Mouse (Mus musculus) kidney, embryonic 14.5 days (tissue): ENCODE data around the gene Enox1. TPM values are rescaled to one million over a fixed set of nuclear protein-coding genes. Genes with fewer than 3 reads are reported as not detected.
A peak's percentile ranks its signal among the peaks of the same experiment; 100 is the strongest.

ENCODE experiments used
- ATAC-seq: fragments of 200-750 bp; cut with Nextera tagmentation; 2 replicates; pipeline ENCODE4 v1.8.0; 2017; ENCODE audit warnings: moderate number of reproducible peaks, mild to moderate bottlenecking, moderate TSS enrichment, moderate library complexity; ENCODE audit not compliant: low FRiP score, low TSS enrichment
- H3K27ac ChIP-seq: fragments of 300-500 bp; sonication (generic); 2 replicates; pipeline ENCODE4 v1.5.1; 2014; ENCODE audit warnings: low read depth, mild to moderate bottlenecking, low read length, moderate library complexity, mixed read lengths
- H3K27me3 ChIP-seq: fragments of 300-500 bp; sonication (generic); 2 replicates; pipeline ENCODE4 v1.6.1; 2014; ENCODE audit warnings: mild to moderate bottlenecking, low read length; ENCODE audit not compliant: control insufficient read depth, insufficient read depth
- H3K36me3 ChIP-seq: fragments of 300-500 bp; sonication (generic); 2 replicates; pipeline ENCODE4 v1.6.1; 2014; ENCODE audit warnings: low read length, mixed read lengths; ENCODE audit not compliant: control insufficient read depth, insufficient read depth
- H3K4me1 ChIP-seq: fragments of 300-500 bp; sonication (generic); 2 replicates; pipeline ENCODE4 v1.6.1; 2014; ENCODE audit warnings: low read length, mixed read lengths; ENCODE audit not compliant: control insufficient read depth, insufficient read depth
- H3K4me2 ChIP-seq: fragments of 300-500 bp; sonication (generic); replicated peaks from 2 replicates; pipeline ENCODE4 v1.6.1; 2014; ENCODE audit warnings: low read depth, mild to moderate bottlenecking, low read length
- H3K4me3 ChIP-seq: fragments of 300-500 bp; sonication (generic); 2 replicates; pipeline ENCODE4 v1.5.1; 2014; ENCODE audit warnings: mild to moderate bottlenecking, low read length
- H3K9ac ChIP-seq: fragments of 300-500 bp; sonication (generic); 2 replicates; pipeline ENCODE4 v1.6.1; 2014; ENCODE audit warnings: low read depth, mild to moderate bottlenecking, low read length, moderate library complexity
- H3K9me3 ChIP-seq: fragments of 300-500 bp; sonication (generic); 2 replicates; pipeline ENCODE4 v1.6.1; 2016; ENCODE audit warnings: low read length; ENCODE audit not compliant: control insufficient read depth
- WGBS: fragments of 180-500 bp; shearing (Covaris S2); extraction: QIAGEN DNeasy Blood & Tissue Kit; methylation state at CpG from one replicate; pipeline ENCODE4 v1.1.7; 2014; 5-methylcytosine and 5-hydroxymethylcytosine counted together
- polyA plus RNA-seq: library from polyadenylated mRNA; unstranded; fragments of >200 nt; fragmentation: Nextera tagmentation; extraction: Ambion mirVana; gene quantifications from 2 replicates; pipeline ENCODE4 v1.2.1, GENCODE M21; 2014

Enox1 gene
- polyA plus RNA-seq, 1 experiment from 2014 or later: 7.0 TPM

- peak overlapping the region; percentile 74 for H3K9ac ChIP-seq
- H3K4me2 ChIP-seq: peak overlapping the region; percentile 98
- H3K27ac ChIP-seq: no peak overlapping the region
- no peaks in the 10 kb centered on the region for H3K9me3 ChIP-seq
- H3K36me3 ChIP-seq: no peaks in the 10 kb centered on the region
- peak overlapping the region; percentile 80 for H3K4me3 ChIP-seq
- peaks cover 11% of the 10 kb centered on the region for H3K27me3 ChIP-seq
- ATAC-seq: peak; percentile 63
- H3K4me1 ChIP-seq: no peaks in the 10 kb centered on the region; the same call in none of the 2 replicates
- WGBS: under 1% methylated on average over 56 of the region's 64 CpGs
Measured at GRCm38 (mm10) chr14:77156911-77157504, 445 bp downstream of the Enox1 start.

- 1% methylated on average over 31 of the region's 31 CpGs for WGBS
- H3K27ac ChIP-seq: no peak overlapping the region
- peaks cover 11% of the 10 kb centered on the region for H3K27me3 ChIP-seq
Measured at GRCm38 (mm10) chr14:77157505-77157911, 945 bp downstream of the Enox1 start.

GRCm38 (mm10) chr14:77159397-77159796, 2.8 kb downstream of the Enox1 start:
- Histone ChIP-seq H3K27me3 (peaks cover 11% of the 10 kb centered on the region), H3K4me1 (no peaks in the 10 kb centered on the region; the same call in none of the 2 replicates), H3K4me2 (no peak overlapping the region), H3K9ac (no peak overlapping the region), H3K9me3 (no peaks in the 10 kb centered on the region), H3K4me3 (no peak overlapping the region), H3K36me3 (no peaks in the 10 kb centered on the region), H3K27ac (no peak overlapping the region)
- WGBS: 82% methylated on average over 5 of the region's 5 CpGs
- no peak for ATAC-seq

More at GRCm38 (mm10) chr14:77157505-77157911, 945 bp downstream of the Enox1 start:
- H3K4me1 ChIP-seq: no peaks in the 10 kb centered on the region; the same call in none of the 2 replicates
- H3K36me3 ChIP-seq: no peaks in the 10 kb centered on the region
- peak; percentile 87 for ATAC-seq
- peak overlapping the region; percentile 74 for H3K9ac ChIP-seq
- H3K4me3 ChIP-seq: peak overlapping the region; percentile 80
- peak overlapping the region; percentile 98 for H3K4me2 ChIP-seq
- H3K9me3 ChIP-seq: no peaks in the 10 kb centered on the region

- Histone ChIP-seq H3K36me3 (no peaks in the 10 kb centered on the region), H3K4me1 (no peaks in the 10 kb centered on the region; the same call in 1 of the 2 replicates), H3K27me3 (no peaks in the 10 kb centered on the region), H3K4me3 (no peak overlapping the region), H3K9me3 (no peaks in the 10 kb centered on the region), H3K4me2 (no peak overlapping the region), H3K9ac (no peak overlapping the region), H3K27ac (no peak overlapping the region)
- 81% methylated on average over 3 of the region's 3 CpGs for WGBS
- ATAC-seq: no peak
Measured at GRCm38 (mm10) chr14:77162496-77162895, 5.9 kb downstream of the Enox1 start.

GRCm38 (mm10) chr14:77164396-77164795, 7.8 kb downstream of the Enox1 start:
- Histone ChIP-seq H3K27ac (no peak overlapping the region), H3K27me3 (no peaks in the 10 kb centered on the region), H3K4me1 (no peaks in the 10 kb centered on the region), H3K4me2 (no peak overlapping the region), H3K9ac (no peak overlapping the region), H3K36me3 (no peaks in the 10 kb centered on the region), H3K4me3 (no peak overlapping the region), H3K9me3 (no peaks in the 10 kb centered on the region)
- WGBS: 65% methylated on average over 6 of the region's 6 CpGs
- no peak for ATAC-seq

GRCm38 (mm10) chr14:77168161-77168560, 11.6 kb downstream of the Enox1 start:
- Histone ChIP-seq H3K36me3 (no peaks in the 10 kb centered on the region), H3K27ac (no peak overlapping the region), H3K4me2 (no peak overlapping the region), H3K9me3 (no peaks in the 10 kb centered on the region), H3K27me3 (no peaks in the 10 kb centered on the region), H3K4me1 (no peaks in the 10 kb centered on the region), H3K9ac (no peak overlapping the region), H3K4me3 (no peak overlapping the region)
- ATAC-seq: no peak
- WGBS: 92% methylated on average over 6 of the region's 6 CpGs

GRCm38 (mm10) chr14:77174491-77174890, 17.9 kb downstream of the Enox1 start:
- Histone ChIP-seq H3K27ac (no peak overlapping the region), H3K36me3 (no peaks in the 10 kb centered on the region), H3K4me3 (no peak overlapping the region), H3K9ac (no peak overlapping the region), H3K4me2 (no peak overlapping the region), H3K9me3 (no peaks in the 10 kb centered on the region), H3K27me3 (no peaks in the 10 kb centered on the region), H3K4me1 (no peaks in the 10 kb centered on the region)
- no peak for ATAC-seq
- WGBS: 70% methylated on average over 15 of the region's 15 CpGs

- 86% methylated on average over 9 of the region's 9 CpGs for WGBS
Measured at GRCm38 (mm10) chr14:77174931-77175330, 18.4 kb downstream of the Enox1 start.

GRCm38 (mm10) chr14:77180241-77180640, 23.7 kb downstream of the Enox1 start:
- ATAC-seq: no peak
- no peaks in the 10 kb centered on the region for H3K36me3 ChIP-seq
- no peak overlapping the region for H3K4me2 ChIP-seq
- 85% methylated on average over 7 of the region's 7 CpGs for WGBS
- H3K9me3 ChIP-seq: no peaks in the 10 kb centered on the region
- no peak overlapping the region for H3K4me3 ChIP-seq
- H3K9ac ChIP-seq: no peak overlapping the region
- H3K4me1 ChIP-seq: no peaks in the 10 kb centered on the region
- H3K27ac ChIP-seq: no peak overlapping the region
- no peaks in the 10 kb centered on the region for H3K27me3 ChIP-seq

More at GRCm38 (mm10) chr14:77174931-77175330, 18.4 kb downstream of the Enox1 start:
- Histone ChIP-seq H3K4me2 (no peak overlapping the region), H3K4me3 (no peak overlapping the region), H3K27me3 (no peaks in the 10 kb centered on the region), H3K36me3 (no peaks in the 10 kb centered on the region), H3K9me3 (no peaks in the 10 kb centered on the region), H3K9ac (no peak overlapping the region), H3K4me1 (no peaks in the 10 kb centered on the region), H3K27ac (no peak overlapping the region)
- no peak for ATAC-seq
